Mouse (Mus musculus): ENCODE measurements at regions not wholly inside any gene's neighbourhood (a gene's known extent, or its start where the extent isn't known, plus 50 kb on each side); places are given as distances from the start of the nearest gene placed in this dataset.
A peak's percentile ranks its signal among the peaks of the same experiment; 100 is the strongest.

- Histone ChIP-seq H3K4me1 (replicated peaks; ENCODE audit: control insufficient read depth, insufficient read depth) (no peaks in the 10 kb centered on the region), H3K4me2 (replicated peaks; ENCODE audit: low read depth) (no peak overlapping the region), H3K9me3 (ENCODE audit: control insufficient read depth, low read length) (no peaks in the 10 kb centered on the region), H3K27me3 (ENCODE audit: control insufficient read depth, insufficient read depth, low read length) (no peaks in the 10 kb centered on the region), H3K27ac (replicated peaks) (no peak overlapping the region), H3K36me3 (ENCODE audit: control insufficient read depth, insufficient read depth, low read length) (no peaks in the 10 kb centered on the region), H3K4me3 (ENCODE audit: low read depth, low read length) (no peak overlapping the region), H3K9ac (ENCODE audit: low read length) (no peak overlapping the region)
- WGBS = 23% methylated on average over 8 of the region's 8 CpGs
- no peak for DNase-seq (ENCODE audit: low spot score)
- ATAC-seq (ENCODE audit: low FRiP score, low TSS enrichment) = no peak
- TF ChIP-seq EP300 (optimal IDR thresholded peaks at IDR 0.05) (no peak), CTCF (IDR thresholded peaks at IDR 0.05; ENCODE audit: low read depth) (peak; percentile 68)
Measured at GRCm38 (mm10) chr13:85639376-85640229, 350.7 kb upstream of the Rasa1 start.

- Histone ChIP-seq H3K27ac (replicated peaks) (peak overlapping the region; percentile 35; the same call in 1 of the 2 replicates), H3K9me3 (ENCODE audit: control insufficient read depth, low read length) (no peaks in the 10 kb centered on the region), H3K4me1 (replicated peaks; ENCODE audit: control insufficient read depth, insufficient read depth) (no peaks in the 10 kb centered on the region), H3K27me3 (ENCODE audit: control insufficient read depth, insufficient read depth, low read length) (no peaks in the 10 kb centered on the region), H3K36me3 (ENCODE audit: control insufficient read depth, insufficient read depth, low read length) (no peaks in the 10 kb centered on the region), H3K9ac (ENCODE audit: low read length) (no peak overlapping the region), H3K4me2 (replicated peaks; ENCODE audit: low read depth) (no peak overlapping the region), H3K4me3 (ENCODE audit: low read depth, low read length) (no peak overlapping the region)
- peak; percentile 56; the same call in 1 of the 2 replicates for ATAC-seq (ENCODE audit: low FRiP score, low TSS enrichment)
- WGBS = 52% methylated on average over 4 of the region's 4 CpGs
- no peak for DNase-seq (ENCODE audit: low spot score)
- TF ChIP-seq EP300 (optimal IDR thresholded peaks at IDR 0.05) = peak; percentile 26
- TF ChIP-seq CTCF (IDR thresholded peaks at IDR 0.05; ENCODE audit: low read depth) = no peak
Measured at GRCm38 (mm10) chr13:85629506-85630175, 340.7 kb upstream of the Rasa1 start.

Data from stomach, postnatal 0 days (tissue).